Mouse (Mus musculus): ENCODE measurements around the gene Basp1. TPM values are rescaled to one million over a fixed set of nuclear protein-coding genes. Genes with fewer than 3 reads are reported as not detected.

Gene Basp1
- polyA plus RNA-seq, 2 experiments = 1.6 to 3.8 TPM

DNA sequence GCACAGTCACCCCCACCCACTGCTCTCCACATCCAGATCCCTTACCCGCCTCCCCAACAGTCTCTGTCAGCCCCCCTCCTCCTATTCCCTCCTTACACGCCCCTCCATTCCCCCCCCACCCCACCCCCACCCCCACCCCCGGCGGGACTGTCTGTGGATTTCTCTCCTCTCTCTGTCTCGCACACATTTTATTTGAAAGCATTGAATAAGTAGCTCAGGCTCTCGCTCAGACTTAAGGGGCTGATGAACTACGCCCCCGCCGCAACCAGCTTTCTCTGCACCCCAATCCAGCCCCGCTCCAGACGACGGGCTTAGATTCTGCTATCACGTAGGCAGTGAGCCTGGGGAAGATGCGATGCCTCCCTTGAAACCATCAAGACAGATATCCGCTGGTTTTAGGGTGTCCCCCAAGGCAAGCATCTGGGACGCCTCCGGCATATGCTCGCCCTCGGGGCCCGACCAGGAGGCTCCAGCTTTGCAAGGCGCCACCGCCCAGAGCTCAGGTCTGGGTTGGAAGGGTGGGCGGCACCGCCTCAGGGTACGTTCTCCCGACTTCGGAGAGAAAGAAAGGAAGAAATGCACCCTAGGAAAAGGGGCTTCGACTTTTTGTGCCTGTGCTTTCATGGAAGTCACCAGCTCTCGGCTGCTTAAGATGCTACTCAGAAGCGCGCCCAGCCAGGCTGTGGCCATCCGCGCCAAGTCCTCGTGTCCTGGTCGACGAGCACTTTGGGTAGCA, 615 bp upstream of the Basp1 start:
- no peaks in the 10 kb centered on the region for H3K36me3 ChIP-seq (replicated peaks; ENCODE audit: control insufficient read depth, insufficient read depth, low read depth)
- no peaks in the 10 kb centered on the region for H3K9me3 ChIP-seq (ENCODE audit: control insufficient read depth, low read length)
- under 1% methylated on average over 36 of the region's 36 CpGs for WGBS (ENCODE audit: insufficient replicate concordance)
- peaks cover 34% of the 10 kb centered on the region for H3K27me3 ChIP-seq (ENCODE audit: control insufficient read depth, insufficient read depth, low read length)
- no peak overlapping the region for H3K27ac ChIP-seq
- ATAC-seq (ENCODE audit: insufficient read depth) (no peak), DNase-seq (ENCODE audit: low read depth in 3 of 3, low spot score in 3 of 3) (no peak)
- H3K4me3 ChIP-seq (ENCODE audit: insufficient read depth in 1 of 2, low read depth in 2 of 2, low read length in 2 of 2) = peak overlapping the region; percentile 11 to 37; a peak in 3 of 4 replicates
- H3K4me1 ChIP-seq (replicated peaks; ENCODE audit: control insufficient read depth in 2 of 2, insufficient read depth in 2 of 2, low read length in 1 of 2) = no peaks in the 10 kb centered on the region
- H3K9ac ChIP-seq (replicated peaks) = no peak overlapping the region
- TF ChIP-seq EP300 (IDR thresholded peaks at IDR 0.05; ENCODE audit: low read depth) (no peak), CTCF (IDR thresholded peaks at IDR 0.05; ENCODE audit: low read depth) (no peak)
- peak overlapping the region; percentile 56 for H3K4me2 ChIP-seq (ENCODE audit: low read depth)

DNA sequence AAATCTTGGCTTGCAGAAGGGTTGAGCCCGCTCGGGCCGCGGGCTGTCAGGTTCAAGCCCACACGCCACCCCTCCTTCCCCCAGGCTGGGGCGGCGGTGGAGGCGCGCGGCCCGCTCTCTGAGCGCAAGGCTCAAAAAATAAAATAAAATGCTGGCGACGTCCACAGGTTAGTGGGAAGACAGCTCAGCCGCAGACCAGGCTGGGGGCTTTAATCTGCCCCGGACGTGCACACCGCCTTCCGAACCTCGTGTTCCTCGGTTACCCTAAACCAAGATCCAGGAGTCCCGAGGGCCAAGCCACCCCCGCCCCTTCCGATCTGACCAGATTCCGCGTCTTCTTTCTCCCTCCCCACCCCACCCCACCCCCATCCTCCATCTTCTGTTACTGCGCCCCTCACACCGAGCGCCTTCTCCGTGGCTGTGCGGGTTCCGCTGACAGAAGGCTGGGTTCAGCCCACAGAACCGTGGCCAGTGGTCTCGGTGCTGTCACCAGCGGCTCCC, 753 bp downstream of the Basp1 start:
- TF ChIP-seq EP300 (IDR thresholded peaks at IDR 0.05; ENCODE audit: low read depth) = no peak
- no peak for TF ChIP-seq CTCF (IDR thresholded peaks at IDR 0.05; ENCODE audit: low read depth)
- ATAC-seq (ENCODE audit: insufficient read depth) (no peak), DNase-seq (ENCODE audit: low read depth in 3 of 3, low spot score in 3 of 3) (no peak)
- Histone ChIP-seq H3K9ac (replicated peaks) (no peak overlapping the region), H3K4me1 (replicated peaks; ENCODE audit: control insufficient read depth in 2 of 2, insufficient read depth in 2 of 2, low read length in 1 of 2) (no peaks in the 10 kb centered on the region), H3K27me3 (ENCODE audit: control insufficient read depth, insufficient read depth, low read length) (peaks cover 34% of the 10 kb centered on the region), H3K9me3 (ENCODE audit: control insufficient read depth, low read length) (no peaks in the 10 kb centered on the region), H3K27ac (no peak overlapping the region), H3K36me3 (replicated peaks; ENCODE audit: control insufficient read depth, insufficient read depth, low read depth) (no peaks in the 10 kb centered on the region), H3K4me3 (ENCODE audit: insufficient read depth in 1 of 2, low read depth in 2 of 2, low read length in 2 of 2) (peak overlapping the region; percentile 37 to 63), H3K4me2 (ENCODE audit: low read depth) (peak overlapping the region; percentile 56)
- WGBS (ENCODE audit: insufficient replicate concordance) = under 1% methylated on average over 30 of the region's 35 CpGs

DNA sequence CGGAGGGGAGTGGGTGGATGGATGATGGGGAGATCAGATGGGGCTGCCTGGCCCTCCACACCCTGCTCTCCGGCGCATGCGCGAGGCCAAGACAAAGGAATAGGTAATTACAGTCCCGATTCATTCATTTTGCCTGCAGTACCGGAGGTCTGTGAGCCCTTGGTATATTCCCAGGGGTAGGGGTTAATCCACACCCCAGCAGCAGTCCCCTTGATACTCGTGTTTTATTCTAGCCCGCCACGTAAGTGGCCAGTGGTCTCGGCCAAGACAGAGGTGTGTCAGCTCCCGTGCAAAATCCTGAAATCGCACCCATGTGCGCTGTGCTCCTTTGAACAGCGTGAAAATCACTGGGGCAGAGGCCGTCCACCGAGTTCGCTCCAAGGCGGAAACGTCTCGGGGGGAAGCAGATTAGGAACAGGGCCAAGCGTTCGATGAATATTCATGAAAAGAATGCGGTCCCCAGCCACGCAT, 1.4 kb downstream of the Basp1 start:
- no peak overlapping the region for H3K9ac ChIP-seq (replicated peaks)
- peak overlapping the region; percentile 56 for H3K4me2 ChIP-seq (ENCODE audit: low read depth)
- H3K4me1 ChIP-seq (replicated peaks; ENCODE audit: control insufficient read depth in 2 of 2, insufficient read depth in 2 of 2, low read length in 1 of 2) = no peaks in the 10 kb centered on the region
- peaks cover 34% of the 10 kb centered on the region for H3K27me3 ChIP-seq (ENCODE audit: control insufficient read depth, insufficient read depth, low read length)
- H3K27ac ChIP-seq = no peak overlapping the region
- TF ChIP-seq EP300 (IDR thresholded peaks at IDR 0.05; ENCODE audit: low read depth) (no peak), CTCF (IDR thresholded peaks at IDR 0.05; ENCODE audit: low read depth) (no peak)
- H3K36me3 ChIP-seq (replicated peaks; ENCODE audit: control insufficient read depth, insufficient read depth, low read depth) = no peaks in the 10 kb centered on the region
- peak overlapping the region; percentile 37 to 63 for H3K4me3 ChIP-seq (ENCODE audit: insufficient read depth in 1 of 2, low read depth in 2 of 2, low read length in 2 of 2)
- under 1% methylated on average over 25 of the region's 25 CpGs for WGBS (ENCODE audit: insufficient replicate concordance)
- DNase-seq (ENCODE audit: low read depth in 3 of 3, low spot score in 3 of 3) = no peak
- no peak for ATAC-seq (ENCODE audit: insufficient read depth)
- no peaks in the 10 kb centered on the region for H3K9me3 ChIP-seq (ENCODE audit: control insufficient read depth, low read length)

DNA sequence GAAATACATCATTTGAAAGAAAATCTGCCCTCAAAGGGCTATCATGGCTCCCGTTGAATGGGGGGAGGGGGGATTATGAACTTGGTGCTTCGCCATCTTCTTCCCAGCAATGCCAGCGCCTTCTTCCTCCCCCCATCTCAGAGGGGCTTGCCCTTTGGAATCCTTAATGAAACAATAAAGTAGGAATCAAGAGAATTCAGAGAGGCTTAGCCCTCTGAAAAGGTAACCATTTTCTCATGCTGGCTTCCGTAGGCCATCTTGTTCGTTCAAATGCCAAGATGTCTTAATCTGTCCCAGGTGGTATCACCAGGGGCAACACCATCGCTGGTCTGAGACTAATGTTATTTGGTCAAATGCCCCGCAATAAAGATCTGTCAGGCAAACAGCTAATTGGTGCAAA, 2.1 kb downstream of the Basp1 start:
- Histone ChIP-seq H3K27me3 (ENCODE audit: control insufficient read depth, insufficient read depth, low read length) (peaks cover 34% of the 10 kb centered on the region), H3K27ac (no peak overlapping the region), H3K4me3 (ENCODE audit: insufficient read depth in 1 of 2, low read depth in 2 of 2, low read length in 2 of 2) (no peak overlapping the region), H3K9me3 (ENCODE audit: control insufficient read depth, low read length) (no peaks in the 10 kb centered on the region), H3K36me3 (replicated peaks; ENCODE audit: control insufficient read depth, insufficient read depth, low read depth) (no peaks in the 10 kb centered on the region), H3K4me1 (replicated peaks; ENCODE audit: control insufficient read depth in 2 of 2, insufficient read depth in 2 of 2, low read length in 1 of 2) (no peaks in the 10 kb centered on the region), H3K9ac (replicated peaks) (no peak overlapping the region), H3K4me2 (ENCODE audit: low read depth) (no peak overlapping the region)
- no peak for ATAC-seq (ENCODE audit: insufficient read depth)
- DNase-seq (ENCODE audit: low read depth in 3 of 3, low spot score in 3 of 3) = no peak
- TF ChIP-seq EP300 (IDR thresholded peaks at IDR 0.05; ENCODE audit: low read depth) (no peak), CTCF (IDR thresholded peaks at IDR 0.05; ENCODE audit: low read depth) (no peak)
- 57% methylated on average over 7 of the region's 7 CpGs for WGBS (ENCODE audit: insufficient replicate concordance)

- H3K36me3 ChIP-seq (replicated peaks; ENCODE audit: control insufficient read depth, insufficient read depth, low read depth) = no peaks in the 10 kb centered on the region
- H3K9me3 ChIP-seq (ENCODE audit: control insufficient read depth, low read length) = no peaks in the 10 kb centered on the region
- no peak overlapping the region for H3K9ac ChIP-seq (replicated peaks)
- no peaks in the 10 kb centered on the region for H3K4me1 ChIP-seq (replicated peaks; ENCODE audit: control insufficient read depth in 2 of 2, insufficient read depth in 2 of 2, low read length in 1 of 2)
- WGBS (ENCODE audit: insufficient replicate concordance) = 44% methylated on average over 5 of the region's 5 CpGs
- no peaks in the 10 kb centered on the region for H3K27me3 ChIP-seq (ENCODE audit: control insufficient read depth, insufficient read depth, low read length)
- TF ChIP-seq EP300 (IDR thresholded peaks at IDR 0.05; ENCODE audit: low read depth) = no peak
- TF ChIP-seq CTCF (IDR thresholded peaks at IDR 0.05; ENCODE audit: low read depth) = no peak
- no peak overlapping the region for H3K27ac ChIP-seq
- no peak for DNase-seq (ENCODE audit: low read depth in 3 of 3, low spot score in 3 of 3)
- no peak for ATAC-seq (ENCODE audit: insufficient read depth)
- no peak overlapping the region for H3K4me2 ChIP-seq (ENCODE audit: low read depth)
- no peak overlapping the region for H3K4me3 ChIP-seq (ENCODE audit: insufficient read depth in 1 of 2, low read depth in 2 of 2, low read length in 2 of 2)
Measured at GRCm38 (mm10) chr15:25405926-25406325, 7.6 kb downstream of the Basp1 start.

All from liver, embryonic 14.5 days (tissue).